Mouse (Mus musculus): ENCODE results near the gene Zfp184.

Gene Zfp184

GRCm38 (mm10) chr13:21984486-21984885 lies 39.6 kb downstream of the Zfp184 start:
- DNase-seq (ENCODE audit: low spot score): no peak

- no peak for DNase-seq (ENCODE audit: low spot score)
Measured at GRCm38 (mm10) chr13:21992550-21992949, 47.7 kb downstream of the Zfp184 start.

- peak; percentile 88 for DNase-seq (ENCODE audit: low spot score)
Measured at GRCm38 (mm10) chr13:21993957-21994738, 49.3 kb downstream of the Zfp184 start.

GRCm38 (mm10) chr13:21994896-21995295 lies 50.0 kb downstream of the Zfp184 start:
- DNase-seq (ENCODE audit: low spot score): no peak

- DNase-seq (ENCODE audit: low spot score): peak; percentile 77
Measured at GRCm38 (mm10) chr13:21995331-21995914, 50.5 kb downstream of the Zfp184 start.

GRCm38 (mm10) chr13:21996101-21996839 lies 51.4 kb downstream of the Zfp184 start:
- DNase-seq (ENCODE audit: low spot score): peak; percentile 79

GRCm38 (mm10) chr13:21996840-21997185 lies 51.9 kb downstream of the Zfp184 start:
- DNase-seq (ENCODE audit: low spot score): no peak

- no peak for DNase-seq (ENCODE audit: low spot score)
Measured at GRCm38 (mm10) chr13:21997201-21997820, 52.4 kb downstream of the Zfp184 start.

GRCm38 (mm10) chr13:21997821-21998220 lies 52.9 kb downstream of the Zfp184 start:
- no peak for DNase-seq (ENCODE audit: low spot score)

- DNase-seq (ENCODE audit: low spot score): no peak
Measured at GRCm38 (mm10) chr13:21998412-21998811, 53.5 kb downstream of the Zfp184 start.

- no peak for DNase-seq (ENCODE audit: low spot score)
Measured at GRCm38 (mm10) chr13:21999147-21999546, 54.3 kb downstream of the Zfp184 start.

- DNase-seq (ENCODE audit: low spot score): no peak
Measured at GRCm38 (mm10) chr13:22001346-22001745, 56.5 kb downstream of the Zfp184 start.

- no peak for DNase-seq (ENCODE audit: low spot score)
Measured at GRCm38 (mm10) chr13:22001823-22002222, 56.9 kb downstream of the Zfp184 start.

GRCm38 (mm10) chr13:22005605-22006333 lies 60.9 kb downstream of the Zfp184 start:
- peak; percentile 88 for DNase-seq (ENCODE audit: low spot score)

- DNase-seq (ENCODE audit: low spot score): peak; percentile 93
Measured at GRCm38 (mm10) chr13:22006334-22007120, 61.6 kb downstream of the Zfp184 start.

GRCm38 (mm10) chr13:22007121-22007510 lies 62.2 kb downstream of the Zfp184 start:
- no peak for DNase-seq (ENCODE audit: low spot score)

- no peak for DNase-seq (ENCODE audit: low spot score)
Measured at GRCm38 (mm10) chr13:22007872-22008271, 63.0 kb downstream of the Zfp184 start.

GRCm38 (mm10) chr13:22008707-22009106 lies 63.8 kb downstream of the Zfp184 start:
- no peak for DNase-seq (ENCODE audit: low spot score)

GRCm38 (mm10) chr13:22009642-22010041 lies 64.7 kb downstream of the Zfp184 start, which contains the start of gene Prss16:
Gene Prss16, minus strand, starts transcription at chr13:22009742.
- no peak for DNase-seq (ENCODE audit: low spot score)
